Mouse (Mus musculus) kidney, adult 2 months (tissue): ENCODE measurements around the gene Casp3.

Source experiments
- CTCF ChIP-seq: fragments of 200-500 bp; conservative IDR thresholded peaks from 2 replicates; pipeline ENCODE4 v1.5.1; 2011; ENCODE audit warnings: low read depth, mild to moderate bottlenecking, control low read depth, low read length, moderate library complexity, mixed read lengths; ENCODE audit not compliant: insufficient read depth, insufficient read length
- POLR2A ChIP-seq: fragments of 200-500 bp; IDR thresholded peaks from one replicate; pipeline ENCODE4 v1.6.1; 2011; ENCODE audit warnings: low read depth, low read length, control low read depth

- TF ChIP-seq CTCF = no peak
- TF ChIP-seq POLR2A = no peak
These were observed 864 bp downstream of the Casp3 start for GRCm38 (mm10) chr8:46617690-46618620.
